Mouse (Mus musculus): ENCODE measurements around the gene Ipmk.

GRCm38 (mm10) chr10:71472033-71472432 lies 124.5 kb downstream of the Ipmk start:
- TF ChIP-seq POLR2A (IDR thresholded peaks at IDR 0.05; ENCODE audit: borderline replicate concordance, extremely low read depth, insufficient read depth, insufficient read length, poor library complexity, severe bottlenecking) (no peak), CTCF (IDR thresholded peaks at IDR 0.05; ENCODE audit: borderline replicate concordance, extremely low read depth, insufficient read depth, insufficient read length) (no peak)
